Comparison of ENCODE assay signal across 18 mouse cellular contexts in genomic region chr6:120769972-120770371, GRCm38 (mm10). TPM values are rescaled to one million over a fixed set of nuclear protein-coding genes. Genes with fewer than 3 reads are reported as not detected.
DNase-seq lines count a peak whose midpoint lies in the region; ATAC-seq and TF ChIP-seq lines count a peak whose summit lies in the region.
"Had no signal": no experiment of that assay in that cellular context is flagged by ENCODE, and none has a peak within 500 bp of the region (broad histone marks: within the 10 kb centered on the region; RNA-seq: fewer than 3 reads in every experiment).

No protein-coding gene starts in this region.

- TF ChIP-seq CTCF in lung, postnatal 0 days (IDR thresholded peaks at IDR 0.05): no peak

- peak; percentile 90 for ATAC-seq in lung, postnatal 0 days
- ATAC-seq: activated CD4-positive, CD25-positive, alpha-beta regulatory T cell, adult 4 months; CD4-positive, CD25-positive, alpha-beta regulatory T cell, adult 4 months; Patski had no signal

- TF ChIP-seq EP300 in lung, postnatal 0 days (IDR thresholded peaks at IDR 0.05): peak; percentile 95

- H3K4me2 ChIP-seq in lung, postnatal 0 days (replicated peaks; ENCODE audit: low read depth, low read length): no peak overlapping the region

- H3K36me3 ChIP-seq in lung, postnatal 0 days (ENCODE audit: insufficient read depth, low read length): no peaks in the 10 kb centered on the region

- no peak overlapping the region for H3K9ac ChIP-seq in lung, postnatal 0 days (replicated peaks; ENCODE audit: low read depth)

- DNase-seq in lung, postnatal 0 days (ENCODE audit: low spot score): peak; percentile 79
- no peak for DNase-seq in lung, postnatal 36 days
- DNase-seq: adrenal gland, adult 2 months; adrenal gland, adult 8-10 months; adrenal gland, postnatal 10 days; adrenal gland, postnatal 14 days; adrenal gland, postnatal 25 days; adrenal gland, postnatal 36 days; B cell, adult 2 months; cerebellum, adult 11 months; cerebellum, adult 11-12 months; cerebellum, adult 18-20 months; cerebellum, adult 2 months had no signal

- no peaks in the 10 kb centered on the region for H3K4me1 ChIP-seq in lung, postnatal 0 days (ENCODE audit: insufficient read depth, low read depth, low read length)

- H3K27ac ChIP-seq in lung, postnatal 0 days (ENCODE audit: low read length): 0 out of 2 replicates have a peak overlapping the region, but pooled peaks have one; percentile 14

- no peaks in the 10 kb centered on the region for H3K9me3 ChIP-seq in lung, postnatal 0 days (ENCODE audit: low read length)
- H3K9me3 ChIP-seq: G1E had no signal

- WGBS in lung, postnatal 0 days: 57% methylated on average over 1 of the region's 1 CpGs

- H3K4me3 ChIP-seq in lung, postnatal 0 days (ENCODE audit: low read depth, low read length): no peak overlapping the region

- H3K27me3 ChIP-seq in lung, postnatal 0 days (replicated peaks; ENCODE audit: insufficient read depth, low read length): no peaks in the 10 kb centered on the region
- H3K27me3 ChIP-seq: CH12.LX, Patski had no signal

RNA-seq across cellular contexts. Expression of gene Slc25a18, which starts 3.4 kb away (rescaled TPM):
- 0.45 and 0.56 TPM in 2 replicates for polyA plus RNA-seq in lung, postnatal 0 days (2015; fragmentation: Nextera tagmentation; extraction: Ambion mirVana)
- polyA plus RNA-seq: G1E had no signal

RNA-seq across cellular contexts. Expression of gene Atp6v1e1, which starts 52.6 kb away (rescaled TPM):
- polyA plus RNA-seq in lung, postnatal 0 days (2015; fragmentation: Nextera tagmentation; extraction: Ambion mirVana): 177 and 187 TPM in 2 replicates
